Mouse (Mus musculus) liver, adult 2 months (tissue): ENCODE results near the gene Zfp771.

Experiments
- CTCF ChIP-seq: fragments of 200-500 bp; IDR thresholded peaks from 2 replicates; pipeline ENCODE4 v1.5.1; 2011; ENCODE audit warnings: low read depth, low read length, control low read depth
- POLR2A ChIP-seq: fragments of 200-500 bp; IDR thresholded peaks from 2 replicates; pipeline ENCODE4 v1.6.1; 2011; ENCODE audit warnings: low read length, control low read depth; ENCODE audit not compliant: insufficient read depth; ENCODE audit errors: extremely low read depth

DNA sequence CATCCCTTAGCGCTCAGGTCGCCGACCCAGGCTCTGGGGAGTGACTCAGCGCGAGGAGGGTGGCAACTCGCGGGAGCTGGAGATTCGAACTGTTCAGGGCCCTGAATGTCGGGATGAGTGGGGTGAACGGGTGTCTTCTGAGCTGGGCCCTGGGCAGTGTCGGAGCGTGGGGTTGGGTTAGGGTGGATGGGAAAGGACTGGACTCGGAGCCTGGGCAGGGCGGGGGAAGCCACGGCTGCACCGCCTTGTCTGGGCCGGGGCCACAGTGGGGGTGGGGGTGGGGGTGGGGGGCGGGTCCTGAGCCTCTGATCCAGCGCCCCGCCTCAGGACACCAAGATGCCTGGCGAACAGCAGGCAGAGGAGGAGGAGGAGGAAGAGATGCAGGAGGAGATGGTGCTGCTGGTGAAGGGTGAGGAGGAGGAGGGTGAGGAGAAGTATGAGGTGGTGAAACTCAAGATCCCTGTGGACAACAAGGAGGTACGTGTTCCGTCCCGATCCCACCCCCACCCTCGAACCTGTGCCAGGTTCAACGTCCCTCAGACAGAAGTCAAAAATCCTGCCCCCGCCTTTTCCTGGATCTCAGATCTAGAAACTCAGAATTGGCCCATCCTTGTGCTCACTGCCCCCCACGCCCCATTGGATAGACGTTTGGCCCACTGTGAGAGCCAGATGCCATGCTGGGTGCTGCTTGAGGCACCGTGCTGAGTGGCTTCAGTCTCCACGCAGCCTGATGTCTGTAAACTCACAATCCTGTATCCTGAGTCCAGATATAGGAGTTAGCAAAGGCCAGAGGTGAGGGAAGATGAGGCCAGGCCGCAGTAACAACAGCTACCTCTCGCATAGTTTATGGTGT, 810 bp downstream of the Zfp771 start:
- no peak for TF ChIP-seq CTCF
- TF ChIP-seq POLR2A, result no peak
